Mouse (Mus musculus): ENCODE measurements around the gene Trpm2.

DNA sequence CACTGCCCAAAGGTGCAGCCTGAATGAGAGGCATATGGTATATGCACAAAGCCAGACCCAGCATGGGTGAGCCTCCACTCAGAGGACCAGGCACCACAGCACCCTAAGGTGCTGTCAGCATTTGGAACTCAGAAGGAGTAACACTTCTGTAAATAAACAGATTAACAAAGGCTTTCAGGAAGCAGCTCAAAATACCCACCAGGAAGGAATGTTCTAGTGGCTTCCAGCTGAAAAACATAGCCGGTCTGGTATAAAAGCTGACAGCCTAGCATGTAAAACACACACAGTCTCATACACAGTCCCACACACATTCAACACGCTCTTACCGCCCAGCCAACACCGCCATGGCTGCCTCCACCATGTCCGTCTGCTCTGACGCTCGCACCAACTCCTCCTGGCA is 108.7 kb downstream of the Trpm2 start, which contains the start of gene Gm3285:
- TF ChIP-seq CTCF (IDR thresholded peaks at IDR 0.05; ENCODE audit: control insufficient read depth, insufficient read depth, low read length) = no peak
- TF ChIP-seq POLR2A (IDR thresholded peaks at IDR 0.05; ENCODE audit: borderline replicate concordance, control insufficient read depth, low read depth, low read length) = no peak
